Mouse (Mus musculus) spleen, postnatal 4 days (tissue): ENCODE data around the gene Asic1.
"Not testable (repeated sequence)": the region's sequence is repeated elsewhere in the genome, so short reads cannot be mapped to it uniquely, and the experiment has no call there.

Experiments used
- DNase-seq, 2 experiments: peaks; one replicate each; pipeline ENCODE4 v3.0.0; 2022; ENCODE audit warnings: low spot score in 2 of 2

Asic1 gene

DNA sequence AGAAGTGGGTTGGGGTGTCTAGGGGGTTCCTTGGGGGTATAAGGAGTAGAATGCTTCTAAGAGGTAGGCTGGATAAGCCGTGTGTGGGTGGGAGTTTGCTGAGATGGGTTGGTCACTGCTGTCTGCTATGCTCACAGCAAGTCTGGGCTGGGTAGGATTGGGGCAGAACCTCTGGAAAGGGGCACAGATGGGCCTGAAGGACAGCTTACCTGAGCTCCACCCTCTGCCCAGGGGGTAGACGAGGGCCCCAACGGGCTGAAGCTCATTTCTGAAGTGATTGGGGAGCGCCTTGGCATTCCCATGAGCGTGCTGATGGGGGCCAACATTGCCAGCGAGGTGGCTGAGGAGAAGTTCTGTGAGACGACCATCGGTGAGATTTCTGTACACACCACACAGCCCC is 49.7 kb downstream of the Asic1 start:
- DNase-seq = no peak

DNA sequence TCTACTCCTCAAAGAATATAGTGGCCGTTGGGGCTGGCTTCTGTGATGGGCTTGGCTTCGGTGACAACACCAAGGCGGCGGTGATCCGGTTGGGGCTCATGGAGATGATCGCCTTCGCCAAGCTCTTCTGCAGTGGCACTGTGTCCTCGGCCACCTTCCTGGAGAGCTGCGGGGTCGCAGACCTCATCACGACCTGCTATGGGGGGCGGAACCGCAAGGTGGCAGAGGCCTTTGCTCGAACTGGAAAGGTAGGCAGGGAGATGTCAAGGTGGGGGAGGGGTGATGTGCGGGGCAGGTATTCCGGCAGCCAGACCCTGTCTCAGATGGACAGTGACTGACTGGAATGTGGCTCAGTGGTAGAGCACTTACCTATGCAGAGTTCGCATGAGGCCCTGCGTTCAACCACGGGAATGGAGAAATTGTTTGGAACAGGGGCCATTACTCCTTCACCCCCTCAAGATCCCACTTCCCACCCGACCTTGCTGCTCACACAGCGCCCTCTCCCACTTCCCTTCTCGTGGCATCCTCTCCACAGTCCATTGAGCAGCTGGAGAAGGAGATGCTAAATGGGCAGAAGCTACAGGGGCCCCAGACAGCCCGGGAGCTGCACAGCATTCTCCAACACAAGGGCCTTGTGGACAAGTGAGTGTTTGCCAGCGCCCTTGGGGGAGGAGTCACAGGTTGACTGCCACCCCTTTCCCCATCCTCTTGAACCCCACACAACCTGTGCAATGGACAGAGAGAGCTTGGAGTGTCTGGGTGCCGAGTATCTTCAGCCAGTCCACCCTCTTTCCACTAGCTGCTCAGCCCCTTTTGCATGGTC is 52.0 kb downstream of the Asic1 start:
- no peak for DNase-seq

GRCm38 (mm10) chr15:99723120-99723514 is 52.9 kb downstream of the Asic1 start:
- DNase-seq = no peak

DNA sequence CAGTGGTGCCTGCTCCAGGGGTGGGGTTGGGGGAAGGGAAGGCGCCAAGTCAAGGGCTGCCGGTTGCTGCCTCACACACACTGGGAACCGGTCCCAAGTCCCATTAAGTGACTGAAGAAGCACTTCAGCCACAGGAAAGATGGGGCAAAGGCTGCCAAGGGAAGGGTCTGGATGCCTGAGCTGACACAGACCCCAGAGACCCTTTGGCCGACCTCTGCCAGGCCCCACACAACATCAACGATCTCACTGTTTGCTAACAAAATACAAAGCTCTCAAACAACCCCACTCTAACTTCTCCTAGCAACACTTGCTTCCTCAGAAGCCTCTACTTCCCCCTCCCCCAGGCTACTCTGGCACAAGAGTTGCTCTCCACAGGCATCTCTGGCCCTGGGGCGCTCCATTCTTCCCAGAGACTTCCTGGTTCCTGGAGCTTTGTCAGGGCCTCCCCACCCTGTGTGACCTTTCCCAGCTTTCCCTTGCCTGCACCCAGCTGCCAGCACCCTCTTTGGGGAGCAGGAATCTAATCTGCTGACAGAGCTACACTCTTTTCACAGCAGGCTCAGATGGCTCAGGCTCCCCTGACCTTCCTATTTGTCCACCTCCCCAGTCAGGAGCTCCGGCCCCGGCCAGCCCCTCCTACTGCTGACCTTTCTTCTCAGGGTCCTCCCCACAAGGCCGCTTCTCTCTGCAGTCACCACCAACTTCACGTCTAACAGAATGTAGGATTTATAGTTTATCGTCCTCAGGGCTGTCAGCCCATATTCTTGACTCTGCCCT is 53.5 kb downstream of the Asic1 start:
- no peak for DNase-seq

GRCm38 (mm10) chr15:99724292-99725021 is 54.3 kb downstream of the Asic1 start:
- peak in 1 of 2 experiments; percentile 56 for DNase-seq

GRCm38 (mm10) chr15:99725341-99726155 is 55.4 kb downstream of the Asic1 start, which contains the start of gene Cox14:
Gene Cox14 (plus strand): TSS chr15:99725618.
- DNase-seq = peak; percentile 93 to 98

GRCm38 (mm10) chr15:99726549-99726948 is 56.4 kb downstream of the Asic1 start:
- no peak for DNase-seq

DNA sequence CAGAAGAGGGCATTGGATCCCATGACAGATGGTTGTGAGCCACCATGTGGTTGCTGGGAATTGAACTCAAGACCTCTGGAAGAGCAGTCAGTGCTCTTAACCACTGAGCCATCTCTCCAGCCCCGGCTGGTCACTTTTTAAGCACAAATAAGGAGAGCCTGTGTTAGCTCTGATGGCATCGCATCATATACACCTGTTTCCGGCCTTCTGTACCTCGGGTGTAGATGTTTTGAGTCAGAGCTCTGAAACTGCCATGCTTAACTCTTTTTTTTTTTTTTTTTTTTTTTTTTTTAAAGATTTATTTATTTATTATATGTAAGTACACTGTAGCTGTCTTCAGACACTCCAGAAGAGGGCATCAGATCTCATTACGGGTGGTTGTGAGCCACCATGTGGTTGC is 56.9 kb downstream of the Asic1 start:
- not testable (repeated sequence) for DNase-seq

- DNase-seq = no peak
These were observed 57.4 kb downstream of the Asic1 start for GRCm38 (mm10) chr15:99727525-99727924.

GRCm38 (mm10) chr15:99728211-99728610 is 58.0 kb downstream of the Asic1 start:
- no peak for DNase-seq

DNA sequence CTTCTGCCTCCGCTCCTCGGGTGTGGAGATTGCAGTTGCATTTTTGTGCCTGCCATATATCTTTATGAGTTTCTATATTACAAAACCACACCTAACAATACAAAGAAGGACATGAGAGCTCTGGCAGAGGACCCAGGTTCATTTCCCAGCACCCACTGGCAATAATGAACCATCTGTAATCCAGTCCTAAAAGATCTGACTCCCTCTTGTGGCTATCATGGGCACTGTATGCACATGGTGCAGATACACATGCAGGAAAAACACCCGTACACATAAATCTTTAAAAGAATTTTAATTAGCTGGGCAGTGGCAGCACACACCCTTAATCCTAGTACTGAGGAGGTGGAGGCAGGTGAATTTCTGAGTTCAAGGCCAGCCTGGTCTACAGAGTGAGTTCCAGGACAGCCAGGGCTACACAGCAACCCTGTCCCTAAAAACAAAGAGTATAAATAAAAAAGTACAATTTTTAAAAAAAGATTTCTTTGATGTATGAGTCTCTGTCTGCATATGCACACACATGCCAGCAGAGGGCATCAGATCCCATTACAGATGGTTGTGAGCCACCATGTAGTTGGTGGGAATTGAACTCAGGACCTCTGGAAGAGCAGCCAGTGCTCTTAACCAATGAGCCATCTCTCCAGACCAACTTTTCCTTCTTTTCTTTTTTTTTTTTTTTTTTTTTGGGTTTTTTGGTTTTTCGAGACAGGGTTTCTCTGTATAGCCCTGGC is 59.1 kb downstream of the Asic1 start:
- no peak for DNase-seq

DNA sequence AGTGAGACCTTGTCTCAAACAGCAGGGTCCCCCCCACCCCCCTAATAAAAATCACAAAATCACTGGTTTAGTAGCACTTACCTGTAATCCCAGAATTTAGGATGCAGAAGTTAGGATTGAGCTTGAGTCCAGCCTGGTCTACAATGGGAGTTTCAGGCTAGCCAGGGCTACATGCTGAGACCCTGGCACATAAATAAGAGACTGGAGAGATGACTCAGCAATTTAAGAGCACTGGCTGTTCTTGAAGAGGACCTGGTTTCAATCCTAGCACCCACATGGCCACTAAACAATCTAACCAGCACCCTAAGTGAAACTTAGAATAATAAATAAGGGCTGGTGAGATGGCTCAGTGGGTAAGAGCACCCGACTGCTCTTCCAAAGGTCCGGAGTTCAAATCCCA is 61.0 kb downstream of the Asic1 start:
- no peak for DNase-seq

GRCm38 (mm10) chr15:99731678-99732077 is 61.5 kb downstream of the Asic1 start:
- DNase-seq = no peak

DNA sequence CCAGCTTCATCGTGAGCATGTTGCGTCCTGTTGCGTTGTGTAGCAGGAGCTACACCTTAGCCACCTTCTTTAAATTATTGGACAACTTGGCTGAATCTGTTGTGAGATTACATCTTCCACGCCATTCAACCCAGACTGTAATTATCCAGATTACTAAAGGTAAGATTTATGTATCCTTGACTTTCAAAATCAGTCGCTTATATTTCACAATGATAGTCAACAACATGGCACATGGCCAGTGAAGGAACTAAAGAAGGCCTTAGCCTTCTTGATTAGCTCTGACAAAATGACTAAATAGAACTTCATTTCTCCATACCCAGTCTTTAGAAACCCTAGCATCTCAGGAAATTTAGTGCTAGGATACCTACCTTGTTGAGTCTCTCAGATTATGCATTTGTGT is 63.0 kb downstream of the Asic1 start:
- DNase-seq = no peak

- DNase-seq = peak; percentile 100
These were observed 65.5 kb downstream of the Asic1 start for GRCm38 (mm10) chr15:99735631-99736030.

GRCm38 (mm10) chr15:99736675-99737074 is 66.5 kb downstream of the Asic1 start:
- DNase-seq = no peak

DNA sequence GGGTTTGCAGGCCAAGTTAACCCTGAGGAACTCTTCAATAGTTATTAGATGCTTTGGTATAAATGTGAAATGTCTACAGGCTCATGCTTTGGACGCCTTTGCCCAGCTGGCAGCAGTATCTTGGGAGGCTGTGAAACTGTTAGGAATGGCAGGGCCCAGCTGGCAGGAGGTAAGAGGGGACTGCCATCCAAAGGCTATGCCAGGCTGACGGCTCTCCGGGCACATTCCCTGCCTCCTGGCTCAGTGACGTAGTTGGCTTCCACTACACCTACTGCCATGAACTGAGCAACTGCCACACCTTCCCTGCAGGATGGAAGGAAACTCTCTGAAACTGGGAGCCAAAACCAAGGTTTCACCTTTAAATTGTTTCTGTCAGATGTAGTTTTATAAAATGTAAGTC is 70.1 kb downstream of the Asic1 start:
- no peak for DNase-seq
